Mouse (Mus musculus) midbrain, embryonic 15.5 days (tissue): Measurements from ENCODE around the gene Dbr1. TPM values are rescaled to one million over a fixed set of nuclear protein-coding genes. Genes with fewer than 3 reads are reported as not detected.

Experiments
- ATAC-seq: fragments of 200-750 bp; cut with Nextera tagmentation; replicated peaks from 2 replicates; pipeline ENCODE4 v1.8.0; 2017; ENCODE audit warnings: moderate TSS enrichment
- H3K27ac ChIP-seq: fragments of 300-500 bp; sonication (generic); 2 replicates; pipeline ENCODE4 v1.5.1; 2015; ENCODE audit warnings: mild to moderate bottlenecking, inconsistent platforms
- H3K27me3 ChIP-seq: fragments of 300-500 bp; sonication (generic); replicated peaks from 2 replicates; pipeline ENCODE4 v1.6.1; 2015; ENCODE audit warnings: inconsistent platforms
- H3K36me3 ChIP-seq: fragments of 300-500 bp; sonication (generic); replicated peaks from 2 replicates; pipeline ENCODE4 v1.6.1; 2015; ENCODE audit warnings: inconsistent platforms
- H3K4me1 ChIP-seq: fragments of 300-500 bp; sonication (generic); 2 replicates; pipeline ENCODE4 v1.6.1; 2015; ENCODE audit warnings: inconsistent platforms
- H3K4me2 ChIP-seq: fragments of 300-500 bp; sonication (generic); 2 replicates; pipeline ENCODE4 v1.6.1; 2015; ENCODE audit warnings: inconsistent platforms, mild to moderate bottlenecking, moderate library complexity
- H3K4me3 ChIP-seq: fragments of 300-500 bp; sonication (generic); 2 replicates; pipeline ENCODE4 v1.5.1; 2015; ENCODE audit warnings: mild to moderate bottlenecking, inconsistent platforms
- H3K9ac ChIP-seq: fragments of 300-500 bp; sonication (generic); 2 replicates; pipeline ENCODE4 v1.6.1; 2015; ENCODE audit warnings: mild to moderate bottlenecking, inconsistent platforms
- H3K9me3 ChIP-seq: fragments of 300-500 bp; sonication (generic); 2 replicates; pipeline ENCODE4 v1.6.1; 2016; ENCODE audit warnings: inconsistent platforms
- WGBS: fragments of 180-500 bp; shearing (Covaris S2); methylation state at CpG from one replicate; pipeline ENCODE4 v1.1.7; 2015; ENCODE audit warnings: mixed read lengths; 5-methylcytosine and 5-hydroxymethylcytosine counted together
- polyA plus RNA-seq: library from polyadenylated mRNA; unstranded; fragments of >200 nt; fragmentation: Nextera tagmentation; extraction: Ambion mirVana; gene quantifications from 2 replicates; pipeline ENCODE4 v1.2.1, GENCODE M21; 2015

The Dbr1 gene
- polyA plus RNA-seq, 1 experiment from 2014 or later, result 26.2 TPM

- H3K27ac ChIP-seq, result no peak overlapping the region
- 83% methylated on average over 6 of the region's 6 CpGs for WGBS
- H3K9me3 ChIP-seq, result no peaks in the 10 kb centered on the region
- no peaks in the 10 kb centered on the region for H3K27me3 ChIP-seq
- no peak for ATAC-seq
- no peak overlapping the region for H3K4me2 ChIP-seq
- no peak overlapping the region for H3K9ac ChIP-seq
- peaks cover 8% of the 10 kb centered on the region for H3K4me1 ChIP-seq
- H3K4me3 ChIP-seq, result no peak overlapping the region
- H3K36me3 ChIP-seq, result no peaks in the 10 kb centered on the region
Observed at GRCm38 (mm10) chr9:99624117-99624516, 48.5 kb downstream of the Dbr1 start.

GRCm38 (mm10) chr9:99628581-99628980 lies 53.0 kb downstream of the Dbr1 start:
- no peak for ATAC-seq
- WGBS, result 59% methylated on average over 4 of the region's 4 CpGs
- 0 out of 2 replicates have a peak overlapping the region, but pooled peaks have one; percentile 79 for H3K27ac ChIP-seq
- peak overlapping the region; percentile 93 for H3K4me2 ChIP-seq
- H3K4me3 ChIP-seq, result peak overlapping the region; percentile 54
- peaks cover 34% of the 10 kb centered on the region for H3K4me1 ChIP-seq
- H3K27me3 ChIP-seq, result no peaks in the 10 kb centered on the region
- no peak overlapping the region for H3K9ac ChIP-seq
- no peaks in the 10 kb centered on the region for H3K9me3 ChIP-seq
- no peaks in the 10 kb centered on the region for H3K36me3 ChIP-seq

- Histone ChIP-seq H3K4me3 (peak within 1 kb of the TSS; percentile 54), H3K4me1 (peaks cover 34% of the 10 kb centered on the region), H3K9ac (peak within 1 kb of the TSS; percentile 79), H3K36me3 (no peaks in the 10 kb centered on the region), H3K4me2 (peak within 1 kb of the TSS; percentile 93), H3K27me3 (no peaks in the 10 kb centered on the region), H3K27ac (peak within 1 kb of the TSS; percentile 79), H3K9me3 (no peaks in the 10 kb centered on the region)
- peak; percentile 93 for ATAC-seq
- WGBS, result under 1% methylated on average over 44 of the region's 44 CpGs
Observed at GRCm38 (mm10) chr9:99629281-99630011, 53.8 kb downstream of the Dbr1 start, which contains the start of gene Dzip1l. Gene Dzip1l (plus strand): TSS chr9:99629496.

DNA sequence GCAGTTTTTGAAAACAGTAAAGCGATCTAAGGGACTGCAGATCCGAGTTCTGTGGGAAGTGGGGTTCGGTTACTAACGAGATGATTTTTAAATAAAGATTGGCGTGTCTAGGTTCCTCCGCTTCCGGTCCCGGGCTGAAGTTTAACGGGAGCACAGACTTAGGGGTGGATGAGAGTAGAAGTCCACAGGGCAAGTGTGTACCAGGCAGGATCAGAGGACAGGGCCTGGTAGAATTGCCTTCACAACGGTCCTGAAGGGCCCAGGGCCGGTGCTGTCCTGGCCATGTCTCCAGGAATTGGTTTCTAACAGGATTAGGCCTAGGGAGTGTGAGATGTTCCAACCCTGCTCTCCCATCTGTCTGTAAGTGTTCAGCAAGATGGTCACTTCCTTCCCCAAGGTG lies 54.5 kb downstream of the Dbr1 start:
- H3K27me3 ChIP-seq, result no peaks in the 10 kb centered on the region
- WGBS, result 1% methylated on average over 11 of the region's 11 CpGs
- peak; percentile 22 for ATAC-seq

DNA sequence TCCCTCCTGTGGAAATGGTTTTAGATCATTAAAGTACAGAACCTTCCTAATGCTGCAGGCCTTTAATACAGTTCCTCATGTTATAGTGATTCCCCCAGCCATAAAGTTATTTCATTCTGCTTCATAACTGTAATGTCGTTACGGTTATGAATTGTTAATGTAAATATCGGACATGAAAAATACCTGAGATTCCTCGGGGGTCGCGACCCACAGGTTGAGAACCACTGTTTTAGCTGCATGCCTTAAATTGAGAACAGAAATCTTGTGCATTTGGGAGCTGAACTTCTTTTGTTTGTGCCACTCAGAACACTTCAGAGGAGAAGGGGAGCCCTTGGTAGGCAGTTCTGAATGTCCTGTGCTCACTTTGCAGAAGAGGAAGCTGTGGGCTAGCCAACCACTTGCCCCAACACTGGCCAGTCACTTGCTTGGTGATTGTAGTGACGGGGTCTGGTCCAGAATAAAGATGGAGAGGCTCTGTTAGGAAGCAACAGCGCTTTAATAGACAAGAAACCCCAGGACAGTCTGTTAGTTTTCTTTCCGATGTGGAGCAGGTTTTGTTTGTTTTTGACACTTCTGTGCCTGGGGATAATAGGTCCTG lies 55.0 kb downstream of the Dbr1 start:
- H3K4me2 ChIP-seq, result peak overlapping the region; percentile 93
- H3K9me3 ChIP-seq, result no peaks in the 10 kb centered on the region
- no peak for ATAC-seq
- H3K27ac ChIP-seq, result no peak overlapping the region
- peaks cover 34% of the 10 kb centered on the region for H3K4me1 ChIP-seq
- H3K9ac ChIP-seq, result peak overlapping the region; percentile 79; the same call in 1 of the 2 replicates
- 46% methylated on average over 9 of the region's 9 CpGs for WGBS
- no peaks in the 10 kb centered on the region for H3K36me3 ChIP-seq
- H3K4me3 ChIP-seq, result peak overlapping the region; percentile 54
- no peaks in the 10 kb centered on the region for H3K27me3 ChIP-seq

More for the DNA sequence above, 54.5 kb downstream of the Dbr1 start:
- Histone ChIP-seq H3K4me2 (peak overlapping the region; percentile 93), H3K27ac (peak overlapping the region; percentile 79), H3K9ac (peak overlapping the region; percentile 79), H3K4me1 (peaks cover 34% of the 10 kb centered on the region), H3K36me3 (no peaks in the 10 kb centered on the region), H3K4me3 (peak overlapping the region; percentile 54), H3K9me3 (no peaks in the 10 kb centered on the region)

GRCm38 (mm10) chr9:99631781-99632180 lies 56.2 kb downstream of the Dbr1 start:
- no peak for ATAC-seq
- Histone ChIP-seq H3K27me3 (no peaks in the 10 kb centered on the region), H3K4me1 (peaks cover 34% of the 10 kb centered on the region), H3K9me3 (no peaks in the 10 kb centered on the region), H3K4me3 (no peak overlapping the region), H3K36me3 (no peaks in the 10 kb centered on the region), H3K9ac (no peak overlapping the region), H3K4me2 (peak overlapping the region; percentile 27), H3K27ac (0 out of 2 replicates have a peak overlapping the region, but pooled peaks have one; percentile 22)
- WGBS, result 25% methylated on average over 2 of the region's 2 CpGs

GRCm38 (mm10) chr9:99632264-99632663 lies 56.7 kb downstream of the Dbr1 start:
- Histone ChIP-seq H3K4me2 (peak overlapping the region; percentile 27), H3K4me1 (peaks cover 34% of the 10 kb centered on the region), H3K9me3 (no peaks in the 10 kb centered on the region), H3K9ac (no peak overlapping the region), H3K27me3 (no peaks in the 10 kb centered on the region), H3K27ac (peak overlapping the region; percentile 34; the same call in 1 of the 2 replicates), H3K4me3 (no peak overlapping the region), H3K36me3 (no peaks in the 10 kb centered on the region)
- ATAC-seq, result no peak
- 29% methylated on average over 8 of the region's 8 CpGs for WGBS

Other genes with a start within 250 kb of the Dbr1 start
- 0.63 and 0.75 TPM in 2 replicates for gene Esyt3, start 217.2 kb upstream of the Dbr1 start, polyA plus RNA-seq
- 64.2 and 64.3 TPM in 2 replicates for gene Mras, start 138.4 kb upstream of the Dbr1 start, polyA plus RNA-seq
- gene Nme9, start 124.3 kb upstream of the Dbr1 start, polyA plus RNA-seq, result 0.30 and 1.1 TPM in 2 replicates
- 71.3 and 79.2 TPM in 2 replicates for gene Armc8, start 6.9 kb upstream of the Dbr1 start, polyA plus RNA-seq
- gene A4gnt, start 36.7 kb downstream of the Dbr1 start, polyA plus RNA-seq, result not detected in 2 replicates
- gene Dzip1l, start 53.7 kb downstream of the Dbr1 start, polyA plus RNA-seq, result 8.8 and 10.8 TPM in 2 replicates
- not detected in 2 replicates for gene Cldn18, start 141.5 kb downstream of the Dbr1 start, polyA plus RNA-seq